Mouse (Mus musculus) large intestine, adult 2 months (tissue): Measurements from ENCODE around the gene Wnt9a. TPM values are rescaled to one million over a fixed set of nuclear protein-coding genes. Genes with fewer than 3 reads are reported as not detected.

Experiments
- DNase-seq: peaks from one replicate; pipeline ENCODE4 v3.0.0-alpha.2; 2012; ENCODE audit warnings: low read depth, low spot score
- WGBS: fragments of 180-500 bp; shearing (Covaris S2); methylation state at CpG from one replicate; pipeline ENCODE4 v1.1.7; 2018; 5-methylcytosine and 5-hydroxymethylcytosine counted together
- polyA plus RNA-seq: library from polyadenylated mRNA; depleted of rRNA; stranded (reverse); fragments of >200 nt; gene quantifications from 2 replicates; pipeline ENCODE4 v1.2.3, GENCODE M21; 2012; rRNA removed

The Wnt9a gene
- 1.0 and 1.4 TPM in 2 replicates for polyA plus RNA-seq

GRCm38 (mm10) chr11:59306461-59307421, at the start of gene Wnt9a:
TSS of gene Wnt9a (plus strand) at chr11:59306928.
- DNase-seq, result no peak
- WGBS, result 1% methylated on average over 128 of the region's 128 CpGs

- no peak for DNase-seq
- 79% methylated on average over 7 of the region's 7 CpGs for WGBS
These were observed 47.1 kb upstream of the Wnt9a start for GRCm38 (mm10) chr11:59259647-59260046.

GRCm38 (mm10) chr11:59260706-59261493, 45.8 kb upstream of the Wnt9a start:
- 40% methylated on average over 10 of the region's 10 CpGs for WGBS

GRCm38 (mm10) chr11:59262308-59262707, 44.4 kb upstream of the Wnt9a start:
- no peak for DNase-seq

More at GRCm38 (mm10) chr11:59260706-59261493, 45.8 kb upstream of the Wnt9a start:
- no peak for DNase-seq

- DNase-seq, result no peak
- WGBS, result 3% methylated on average over 55 of the region's 56 CpGs
These were observed 42.7 kb upstream of the Wnt9a start for GRCm38 (mm10) chr11:59263870-59264563.

- no peak for DNase-seq
These were observed 42.1 kb upstream of the Wnt9a start for GRCm38 (mm10) chr11:59264593-59264992.

GRCm38 (mm10) chr11:59265154-59265813, 41.4 kb upstream of the Wnt9a start:
- DNase-seq, result no peak
- WGBS, result 52% methylated on average over 8 of the region's 8 CpGs

More at GRCm38 (mm10) chr11:59264593-59264992, 42.1 kb upstream of the Wnt9a start:
- 20% methylated on average over 8 of the region's 8 CpGs for WGBS

- DNase-seq, result no peak
These were observed 40.0 kb upstream of the Wnt9a start for GRCm38 (mm10) chr11:59266727-59267126.

GRCm38 (mm10) chr11:59274184-59274583, 32.5 kb upstream of the Wnt9a start:
- 75% methylated on average over 3 of the region's 3 CpGs for WGBS
- DNase-seq, result no peak

More at GRCm38 (mm10) chr11:59266727-59267126, 40.0 kb upstream of the Wnt9a start:
- 14% methylated on average over 6 of the region's 6 CpGs for WGBS

GRCm38 (mm10) chr11:59276877-59277276, 29.9 kb upstream of the Wnt9a start:
- no peak for DNase-seq
- 16% methylated on average over 2 of the region's 2 CpGs for WGBS

GRCm38 (mm10) chr11:59278047-59278446, 28.7 kb upstream of the Wnt9a start:
- WGBS, result 58% methylated on average over 4 of the region's 4 CpGs
- DNase-seq, result no peak

- DNase-seq, result no peak
- WGBS, result 58% methylated on average over 5 of the region's 5 CpGs
These were observed 24.6 kb upstream of the Wnt9a start for GRCm38 (mm10) chr11:59282111-59282510.

- no peak for DNase-seq
- 21% methylated on average over 10 of the region's 10 CpGs for WGBS
These were observed 23.8 kb upstream of the Wnt9a start for GRCm38 (mm10) chr11:59282933-59283332.

- no peak for DNase-seq
- 28% methylated on average over 14 of the region's 14 CpGs for WGBS
These were observed 22.6 kb upstream of the Wnt9a start for GRCm38 (mm10) chr11:59284146-59284545.

GRCm38 (mm10) chr11:59289706-59290105, 17.0 kb upstream of the Wnt9a start:
- 2% methylated on average over 25 of the region's 25 CpGs for WGBS
- no peak for DNase-seq

GRCm38 (mm10) chr11:59290702-59291303, 15.9 kb upstream of the Wnt9a start, which contains the start of gene Wnt3a:
TSS of gene Wnt3a (minus strand) at chr11:59290752.
- WGBS, result 4% methylated on average over 43 of the region's 60 CpGs
- DNase-seq, result no peak

GRCm38 (mm10) chr11:59293616-59294015, 13.1 kb upstream of the Wnt9a start:
- 19% methylated on average over 7 of the region's 7 CpGs for WGBS

GRCm38 (mm10) chr11:59297941-59298340, 8.8 kb upstream of the Wnt9a start:
- WGBS, result 19% methylated on average over 7 of the region's 7 CpGs
- no peak for DNase-seq

More at GRCm38 (mm10) chr11:59293616-59294015, 13.1 kb upstream of the Wnt9a start:
- DNase-seq, result no peak

- 6% methylated on average over 3 of the region's 3 CpGs for WGBS
- DNase-seq, result no peak
These were observed 6.5 kb upstream of the Wnt9a start for GRCm38 (mm10) chr11:59300185-59300584.
